Mouse (Mus musculus) G1E-ER4 (cell line): ENCODE measurements around the gene Sec11a. TPM values are rescaled to one million over a fixed set of nuclear protein-coding genes. Genes with fewer than 3 reads are reported as not detected.

ENCODE experiments used
- GATA1 ChIP-seq: IDR thresholded peaks from one replicate; pipeline ENCODE4 v1.8.0; 2012; ENCODE audit warnings: low read length, inconsistent platforms
- polyA plus RNA-seq: library from polyadenylated mRNA; stranded (reverse); fragments of >175 nt; gene quantifications from 2 replicates; pipeline ENCODE4 v1.2.3, GENCODE M21; 2012

The Sec11a gene
- polyA plus RNA-seq, 1 experiment: 10.9 TPM

GRCm38 (mm10) chr7:80971419-80971818 is 23.8 kb upstream of the Sec11a start:
- TF ChIP-seq GATA1: no peak

- TF ChIP-seq GATA1: no peak
Measured at GRCm38 (mm10) chr7:80970913-80971312, 23.3 kb upstream of the Sec11a start.

GRCm38 (mm10) chr7:80962799-80963198 is 15.2 kb upstream of the Sec11a start:
- no peak for TF ChIP-seq GATA1

GRCm38 (mm10) chr7:80959003-80959402 is 11.4 kb upstream of the Sec11a start:
- TF ChIP-seq GATA1: no peak

- no peak for TF ChIP-seq GATA1
Measured at GRCm38 (mm10) chr7:80956891-80957290, 9.3 kb upstream of the Sec11a start.

GRCm38 (mm10) chr7:80954251-80954650 is 6.7 kb upstream of the Sec11a start:
- TF ChIP-seq GATA1: no peak

- no peak for TF ChIP-seq GATA1
Measured at GRCm38 (mm10) chr7:80952140-80952539, 4.6 kb upstream of the Sec11a start.

GRCm38 (mm10) chr7:80951461-80951860 is 3.9 kb upstream of the Sec11a start:
- TF ChIP-seq GATA1: no peak

GRCm38 (mm10) chr7:80939808-80940207 is 7.8 kb downstream of the Sec11a start:
- TF ChIP-seq GATA1: no peak

- TF ChIP-seq GATA1: no peak
Measured at GRCm38 (mm10) chr7:80935834-80936233, 11.7 kb downstream of the Sec11a start.

- no peak for TF ChIP-seq GATA1
Measured at GRCm38 (mm10) chr7:80932777-80933176, 14.8 kb downstream of the Sec11a start.

GRCm38 (mm10) chr7:80931618-80932207 is 15.9 kb downstream of the Sec11a start:
- TF ChIP-seq GATA1: no peak

GRCm38 (mm10) chr7:80923165-80923564 is 24.4 kb downstream of the Sec11a start:
- no peak for TF ChIP-seq GATA1

GRCm38 (mm10) chr7:80919647-80920008 is 28.0 kb downstream of the Sec11a start:
- no peak for TF ChIP-seq GATA1

- no peak for TF ChIP-seq GATA1
Measured at GRCm38 (mm10) chr7:80918982-80919646, 28.5 kb downstream of the Sec11a start.

- TF ChIP-seq GATA1: no peak
Measured at GRCm38 (mm10) chr7:80917916-80918465, 29.6 kb downstream of the Sec11a start.

GRCm38 (mm10) chr7:80912496-80912895 is 35.1 kb downstream of the Sec11a start:
- TF ChIP-seq GATA1: no peak
